Mouse (Mus musculus) spleen, adult 18-20 months (tissue): ENCODE results near the gene Zbtb7b.

Experiments used
- DNase-seq, 2 experiments: peaks; one replicate each; pipeline ENCODE4 v3.0.0; 2022; ENCODE audit warnings: mixed read lengths in 2 of 2

Gene Zbtb7b

GRCm38 (mm10) chr3:89418170-89418860 lies 23.7 kb upstream of the Zbtb7b start, which contains the start of the genes Cks1b and Shc1:
Gene Cks1b (minus strand): TSS chr3:89418383.
Gene Shc1 (plus strand): TSS chr3:89418443.
- peak; percentile 80 to 84 for DNase-seq

GRCm38 (mm10) chr3:89417840-89418169 lies 23.2 kb upstream of the Zbtb7b start:
- DNase-seq, result no peak

- DNase-seq, result no peak
Observed at GRCm38 (mm10) chr3:89417131-89417530, 22.6 kb upstream of the Zbtb7b start.

GRCm38 (mm10) chr3:89416158-89416557 lies 21.6 kb upstream of the Zbtb7b start:
- no peak for DNase-seq

GRCm38 (mm10) chr3:89411490-89412393 lies 17.2 kb upstream of the Zbtb7b start, which contains the start of gene Flad1:
Gene Flad1 (minus strand): TSS chr3:89411870.
- peak; percentile 92 to 97 for DNase-seq

GRCm38 (mm10) chr3:89410864-89411263 lies 16.3 kb upstream of the Zbtb7b start:
- no peak for DNase-seq

GRCm38 (mm10) chr3:89409701-89410100 lies 15.1 kb upstream of the Zbtb7b start:
- no peak for DNase-seq

- DNase-seq, result no peak
Observed at GRCm38 (mm10) chr3:89408448-89408847, 13.9 kb upstream of the Zbtb7b start.

- DNase-seq, result no peak
Observed at GRCm38 (mm10) chr3:89406887-89407286, 12.3 kb upstream of the Zbtb7b start.

GRCm38 (mm10) chr3:89402693-89403092 lies 8.1 kb upstream of the Zbtb7b start, which contains the start of gene Lenep:
Gene Lenep (minus strand): TSS chr3:89402793.
- no peak for DNase-seq

GRCm38 (mm10) chr3:89401329-89401728 lies 6.8 kb upstream of the Zbtb7b start:
- no peak for DNase-seq

- DNase-seq, result no peak
Observed at GRCm38 (mm10) chr3:89396654-89397005, 2.1 kb upstream of the Zbtb7b start.

GRCm38 (mm10) chr3:89395806-89396653 lies 1.5 kb upstream of the Zbtb7b start:
- peak in 1 of 2 experiments; percentile 63 for DNase-seq

GRCm38 (mm10) chr3:89395419-89395805 lies 836 bp upstream of the Zbtb7b start:
- no peak for DNase-seq

GRCm38 (mm10) chr3:89394894-89395256 lies 299 bp upstream of the Zbtb7b start:
- DNase-seq, result peak in 1 of 2 experiments; percentile 56

- peak; percentile 92 to 95 for DNase-seq
Observed at GRCm38 (mm10) chr3:89393605-89394004, 971 bp downstream of the Zbtb7b start.

- DNase-seq, result peak in 1 of 2 experiments; percentile 43
Observed at GRCm38 (mm10) chr3:89392871-89393311, 1.7 kb downstream of the Zbtb7b start.

- peak in 1 of 2 experiments; percentile 39 for DNase-seq
Observed at GRCm38 (mm10) chr3:89391663-89392511, 2.7 kb downstream of the Zbtb7b start.

- DNase-seq, result peak; percentile 59 to 60
Observed at GRCm38 (mm10) chr3:89390699-89391662, 3.6 kb downstream of the Zbtb7b start.

GRCm38 (mm10) chr3:89390111-89390515 lies 4.5 kb downstream of the Zbtb7b start:
- peak in 1 of 2 experiments; percentile 36 for DNase-seq
